Mouse (Mus musculus) adrenal gland, postnatal 4 days (tissue): ENCODE measurements around the gene Klf1. TPM values are rescaled to one million over a fixed set of nuclear protein-coding genes. Genes with fewer than 3 reads are reported as not detected.

Experiments
- DNase-seq, 2 experiments: peaks; one replicate each; pipeline ENCODE4 v3.0.0; 2021 to 2022; ENCODE audit warnings: low spot score in 2 of 2, mixed read lengths in 2 of 2
- microRNA-seq: library from miRNA; unstranded; fragments of <30 nt; microRNA quantifications from one replicate; pipeline ENCODE4 v1.2.0, GENCODE M21; 2021
- total RNA-seq, 2 experiments: library from RNA; stranded (reverse); gene quantifications; 2 replicates each; pipeline ENCODE4 v1.2.3; 2021

Klf1 gene
- total RNA-seq, 2 experiments from 2014 or later, result 2.7 to 6.8 TPM

DNA sequence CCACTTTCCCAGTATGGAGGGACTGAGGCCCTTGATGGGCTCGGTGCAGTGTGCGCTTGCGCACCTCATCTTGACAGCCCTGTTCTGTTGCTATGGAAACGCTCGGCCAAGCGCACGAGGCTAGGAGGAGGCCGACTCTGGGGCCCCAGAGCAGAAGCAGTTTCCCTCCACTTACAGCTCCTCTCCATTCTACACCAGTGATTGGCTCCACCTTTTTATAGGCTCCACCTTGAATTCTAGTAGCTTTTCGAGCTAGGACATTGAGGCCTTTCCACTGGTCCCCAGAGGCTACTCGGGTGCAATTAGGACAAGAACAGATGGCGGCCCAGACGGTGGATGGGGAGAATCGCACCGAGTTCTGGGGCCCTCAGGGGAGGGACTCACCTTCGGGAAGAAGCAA, 33.1 kb downstream of the Klf1 start:
- no peak for DNase-seq

- no peak for DNase-seq
Observed at GRCm38 (mm10) chr8:84935489-84935888, 33.8 kb downstream of the Klf1 start.

GRCm38 (mm10) chr8:84936041-84936961, 34.6 kb downstream of the Klf1 start:
- DNase-seq, result no peak

GRCm38 (mm10) chr8:84936962-84937546, 35.3 kb downstream of the Klf1 start, which contains the start of gene Mast1:
Gene Mast1 (minus strand): TSS chr8:84937359.
- DNase-seq, result peak in 1 of 2 experiments; percentile 44

DNA sequence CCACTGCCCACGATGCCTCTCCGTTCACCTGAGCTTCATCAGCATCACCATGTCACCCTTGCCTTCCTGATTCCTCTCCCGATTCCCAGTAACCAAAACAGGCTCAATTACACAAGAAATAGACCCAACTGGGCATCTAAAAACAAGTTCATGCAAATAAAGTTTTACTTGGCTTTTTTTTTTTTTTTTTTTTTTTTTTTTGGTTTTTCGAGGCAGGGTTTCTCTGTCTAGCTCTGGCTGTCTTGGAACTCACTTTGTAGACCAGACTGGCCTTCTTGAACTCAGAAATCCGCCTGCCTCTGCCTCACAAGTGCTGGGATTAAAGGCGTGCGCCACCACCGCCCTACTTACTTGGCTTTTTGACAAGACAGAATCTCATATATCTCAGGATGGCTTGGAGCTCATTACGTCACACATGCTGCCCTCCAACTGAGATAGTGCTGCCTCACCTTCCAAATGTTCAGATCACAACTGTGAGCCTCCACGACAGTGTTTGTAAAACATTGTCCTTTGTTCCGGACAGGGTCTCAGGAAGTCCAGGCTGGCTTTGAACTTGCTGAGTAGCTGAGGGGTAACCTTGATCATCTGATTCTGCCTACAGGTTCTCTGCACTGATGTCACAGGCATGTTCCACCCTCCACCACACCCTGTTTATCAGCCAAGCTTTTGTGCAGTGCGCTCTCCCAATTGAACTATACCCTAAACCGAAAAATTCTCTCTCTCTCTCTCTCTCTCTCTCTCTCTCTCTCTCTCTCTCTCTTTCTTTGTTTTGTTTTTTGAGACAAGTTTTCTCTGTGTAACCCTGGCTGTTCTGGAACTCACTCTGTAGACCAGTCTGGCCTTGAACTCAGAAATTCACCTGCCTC, 36.1 kb downstream of the Klf1 start:
- no peak for DNase-seq

GRCm38 (mm10) chr8:84943699-84944098, 42.0 kb downstream of the Klf1 start:
- DNase-seq, result no peak

- DNase-seq, result no peak
Observed at GRCm38 (mm10) chr8:84944478-84945160, 42.9 kb downstream of the Klf1 start.

GRCm38 (mm10) chr8:84945235-84945632, 43.5 kb downstream of the Klf1 start:
- DNase-seq, result no peak

DNA sequence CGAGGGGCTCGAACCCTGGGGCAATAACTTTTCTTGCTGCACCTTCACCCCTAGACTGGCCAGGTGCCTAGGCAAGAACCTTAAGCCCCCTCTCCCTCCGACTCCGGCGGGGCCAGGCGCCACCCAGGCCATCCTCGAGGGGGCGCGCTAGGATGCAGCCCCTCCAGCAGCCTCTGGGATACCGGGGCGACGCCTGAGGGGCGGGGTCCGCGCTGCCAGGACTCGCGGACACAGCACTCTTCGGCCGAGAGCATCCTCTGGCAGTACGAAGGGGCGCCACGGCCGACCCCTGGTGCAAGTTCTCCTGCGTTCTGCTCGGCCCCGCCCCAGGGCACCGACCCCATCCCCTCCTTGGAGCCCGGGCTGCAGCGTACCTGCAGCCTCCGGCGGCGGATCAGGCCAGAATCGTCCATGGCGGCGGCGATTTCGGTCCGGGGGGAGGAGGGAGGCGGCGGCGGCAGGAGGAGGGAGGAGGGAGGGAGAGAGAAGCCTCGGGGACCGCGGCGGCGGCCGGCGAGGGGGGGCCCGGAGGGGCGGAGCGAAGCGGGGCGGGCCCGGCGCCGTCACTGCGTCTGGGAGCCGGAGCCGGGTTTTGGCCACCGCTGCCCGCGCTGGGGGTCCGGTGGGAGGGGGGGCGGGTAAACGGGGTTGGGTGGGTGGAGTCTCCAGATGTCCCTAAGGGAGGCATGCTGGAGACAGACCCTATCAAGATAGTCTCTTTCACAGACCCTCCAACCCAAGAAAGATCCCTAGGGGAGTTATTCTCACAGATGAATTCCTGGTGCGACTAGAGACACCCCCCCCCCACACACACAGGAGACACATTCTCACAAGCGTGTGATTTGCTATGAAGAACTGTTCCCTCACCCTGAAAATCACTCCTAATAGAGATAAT, 44.2 kb downstream of the Klf1 start:
- no peak for DNase-seq

DNA sequence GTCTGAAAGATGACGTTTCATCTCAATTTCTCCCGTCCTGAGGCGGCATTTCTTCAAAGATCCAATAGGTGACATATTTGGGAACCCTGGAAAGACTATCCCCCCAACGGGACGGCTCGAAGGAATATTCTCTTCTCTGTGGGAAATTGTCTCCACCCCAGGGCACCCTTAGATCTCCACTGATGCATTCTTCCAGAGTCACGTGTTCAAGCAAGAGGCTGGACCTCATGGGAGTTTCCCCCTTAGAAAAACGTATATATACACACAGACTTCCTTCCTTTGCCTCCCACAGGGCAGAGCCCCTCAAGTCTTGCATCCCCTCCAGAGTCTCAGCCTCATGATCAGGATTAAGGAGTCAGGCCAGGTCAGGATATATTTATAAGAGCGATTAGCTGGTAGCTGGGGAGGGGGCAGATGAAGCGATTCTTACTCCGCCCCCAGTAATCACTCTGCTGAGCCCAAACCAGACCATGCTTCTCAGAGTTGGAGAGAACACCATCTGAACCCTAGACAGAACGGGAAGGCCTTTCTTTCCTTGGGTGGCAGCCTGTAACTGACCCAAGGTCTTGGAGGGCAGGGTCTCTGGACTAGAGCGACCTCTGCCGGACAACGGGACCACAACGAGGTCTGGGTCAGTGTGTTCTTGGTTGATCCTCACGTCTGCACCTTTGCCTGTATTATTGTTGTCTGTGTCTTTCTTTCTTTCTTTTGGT, 45.0 kb downstream of the Klf1 start, which contains the start of gene Rtbdn:
Gene Rtbdn (plus strand): TSS at position 464 of the 713 bp plus-strand sequence.
- no peak for DNase-seq

- DNase-seq, result no peak
Observed at GRCm38 (mm10) chr8:84947241-84947545, 45.5 kb downstream of the Klf1 start.

GRCm38 (mm10) chr8:84949753-84950152, 48.0 kb downstream of the Klf1 start:
- no peak for DNase-seq

GRCm38 (mm10) chr8:84952612-84953255, 51.0 kb downstream of the Klf1 start:
- DNase-seq, result no peak

Small RNAs within 50 kb of the gene (microRNA-seq; reads per million reads assigned to microRNA genes)
- gene Gm24197 (not detected), gene Mir7069 (5.3 reads per million, percentile 16 among the genes with 10 or more reads in this experiment)

Other genes starting within 250 kb of the Klf1 start
- gene Ier2, start 239.1 kb upstream of the Klf1 start, total RNA-seq, result 10 to 100 TPM; 35.1 to 35.3 TPM
- gene Trmt1, start 215.6 kb upstream of the Klf1 start, total RNA-seq, result 100 to 1,000 TPM; 122 to 124 TPM
- 10 to 100 TPM; 88.9 to 89.0 TPM for gene Nacc1, start 214.1 kb upstream of the Klf1 start, total RNA-seq
- gene Lyl1, start 200.5 kb upstream of the Klf1 start, total RNA-seq, result 1 to 10 TPM; 6.5 to 7.2 TPM
- gene G430095P16Rik, start 178.9 kb upstream of the Klf1 start, total RNA-seq, result 1 to 10 TPM; 1.2 TPM
- 100 to 1,000 TPM; 134 to 137 TPM for gene Nfix, start 101.6 kb upstream of the Klf1 start, total RNA-seq
- gene Dand5, start 79.1 kb upstream of the Klf1 start, total RNA-seq, result 1 to 10 TPM; 5.7 to 6.7 TPM
- gene Gadd45gip1, start 70.4 kb upstream of the Klf1 start, total RNA-seq, result 10 to 100 TPM; 46.9 to 48.0 TPM
- 10 to 100 TPM; 86.4 to 93.8 TPM for gene Rad23a, start 61.3 kb upstream of the Klf1 start, total RNA-seq
- 100 to 1,000 TPM; 480 to 531 TPM for gene Calr, start 55.0 kb upstream of the Klf1 start, total RNA-seq
- 10 to 100 TPM; 61.0 to 63.6 TPM for gene Farsa, start 44.9 kb upstream of the Klf1 start, total RNA-seq
- 10 to 100 TPM; 20.0 to 22.5 TPM for gene Syce2, start 29.8 kb upstream of the Klf1 start, total RNA-seq
- gene Gcdh, start 8.0 kb upstream of the Klf1 start, total RNA-seq, result 10 to 100 TPM; 55.0 to 56.0 TPM
- gene Dnase2a, start 6.6 kb downstream of the Klf1 start, total RNA-seq, result 10 to 100 TPM; 10.4 to 11.5 TPM
- 1 to 10 TPM; 8.3 to 8.5 TPM for gene Mast1, start 35.4 kb downstream of the Klf1 start, total RNA-seq
- under 1 TPM; 0.23 to 0.31 TPM for gene Rtbdn, start 45.1 kb downstream of the Klf1 start, total RNA-seq
- not detected for gene Gm49661, start 67.5 kb downstream of the Klf1 start, total RNA-seq
- 100 to 1,000 TPM; 617 to 655 TPM for gene Prdx2, start 67.7 kb downstream of the Klf1 start, total RNA-seq
- gene Rnaseh2a, start 67.8 kb downstream of the Klf1 start, total RNA-seq, result 100 to 1,000 TPM; 122 to 138 TPM
- gene Junb, start 76.8 kb downstream of the Klf1 start, total RNA-seq, result 10 to 100 TPM; 26.1 to 28.9 TPM
- 10 to 100 TPM; 10.6 to 13.8 TPM for gene Hook2, start 88.7 kb downstream of the Klf1 start, total RNA-seq
- gene Best2, start 112.6 kb downstream of the Klf1 start, total RNA-seq, result not detected
- gene Asna1, start 123.4 kb downstream of the Klf1 start, total RNA-seq, result 10 to 100 TPM; 77.7 to 83.2 TPM
- 100 to 1,000 TPM; 179 to 188 TPM for gene Trir, start 124.9 kb downstream of the Klf1 start, total RNA-seq
- gene Tnpo2, start 135.0 kb downstream of the Klf1 start, total RNA-seq, result 10 to 100 TPM; 70.8 to 86.8 TPM
- gene Fbxw9, start 158.1 kb downstream of the Klf1 start, total RNA-seq, result 10 to 100 TPM; 36.5 to 39.8 TPM
- gene Gm5741, start 166.1 kb downstream of the Klf1 start, total RNA-seq, result not detected
- 10 to 100 TPM; 43.0 to 48.2 TPM for gene Dhps, start 169.8 kb downstream of the Klf1 start, total RNA-seq
- 10 to 100 TPM; 77.8 to 80.6 TPM for gene Wdr83os, start 178.8 kb downstream of the Klf1 start, total RNA-seq
- gene Wdr83, start 179.4 kb downstream of the Klf1 start, total RNA-seq, result 10 to 100 TPM; 31.2 to 33.8 TPM
- gene Man2b1, start 181.3 kb downstream of the Klf1 start, total RNA-seq, result 10 to 100 TPM; 69.1 to 69.2 TPM
- gene Zfp791, start 221.2 kb downstream of the Klf1 start, total RNA-seq, result 1 to 10 TPM; 3.7 to 4.3 TPM
- not detected for gene Cks1brt, start 250.0 kb downstream of the Klf1 start, total RNA-seq